ENCODE assay signal across 10 mouse cellular contexts in genomic region chr9:15880160-15880603, GRCm38 (mm10). TPM values are rescaled to one million over a fixed set of nuclear protein-coding genes. Genes with fewer than 3 reads are reported as not detected.
A peak's percentile ranks its signal among the peaks of the same experiment; 100 is the strongest.
DNase-seq lines count a peak whose midpoint lies in the region; ATAC-seq and TF ChIP-seq lines count a peak whose summit lies in the region.
"Had no signal": no experiment of that assay in that cellular context is flagged by ENCODE, and none has a peak within 500 bp of the region (broad histone marks: within the 10 kb centered on the region; RNA-seq: fewer than 3 reads in every experiment).

No protein-coding gene starts in this region.

- H3K4me3 ChIP-seq in E14TG2a.4 (replicated peaks; ENCODE audit: low read length), result no peak overlapping the region
- H3K4me3 ChIP-seq in embryonic facial prominence, embryonic 11.5 days (ENCODE audit: low read depth, low read length), result no peak overlapping the region

- H3K4me1 ChIP-seq in E14TG2a.4 (replicated peaks; ENCODE audit: low read depth, low read length), result no peaks in the 10 kb centered on the region; the same call in 1 of the 2 replicates
- H3K4me1 ChIP-seq in embryonic facial prominence, embryonic 11.5 days (ENCODE audit: control insufficient read depth, insufficient read depth, low read length), result no peaks in the 10 kb centered on the region

- ATAC-seq in embryonic facial prominence, embryonic 11.5 days (replicated peaks; ENCODE audit: insufficient number of reproducible peaks, low FRiP score, low TSS enrichment, low read depth), result no peak
- ATAC-seq in megakaryocyte-erythroid progenitor cell, adult 5-6 weeks (replicated peaks; ENCODE audit: low FRiP score, low TSS enrichment, poor library complexity, severe bottlenecking), result peak; percentile 75

- H3K9me3 ChIP-seq in E14TG2a.4 (ENCODE audit: low read length), result no peaks in the 10 kb centered on the region
- no peaks in the 10 kb centered on the region for H3K9me3 ChIP-seq in embryonic facial prominence, embryonic 11.5 days (replicated peaks; ENCODE audit: control insufficient read depth, low read length)

- H3K9ac ChIP-seq in embryonic facial prominence, embryonic 11.5 days (replicated peaks; ENCODE audit: low read length), result no peak overlapping the region

- TF ChIP-seq CTCF in E14TG2a.4 (conservative IDR thresholded peaks at IDR 0.05; ENCODE audit: low read length), result peak; percentile 79

- WGBS in embryonic facial prominence, embryonic 11.5 days, result 26% methylated on average over 3 of the region's 3 CpGs

- peak; percentile 4 to 26 for DNase-seq in heart, adult 18-20 months
- no peak for DNase-seq in heart, adult 9 months (ENCODE audit: low spot score in 2 of 2)
- DNase-seq in embryonic facial prominence, embryonic 11.5 days (ENCODE audit: low spot score), result peak; percentile 53
- peak; percentile 18 for DNase-seq in hindlimb bud, embryonic 11.5 days (ENCODE audit: extremely low spot score, low read depth, low spot score)
- no peak for DNase-seq in right cerebral cortex, adult 18-20 months
- no peak for DNase-seq in gastrocnemius, adult 18-20 months (ENCODE audit: low spot score)

- no peak overlapping the region for H3K27ac ChIP-seq in embryonic facial prominence, embryonic 11.5 days (replicated peaks; ENCODE audit: low read depth, low read length)

- H3K27me3 ChIP-seq in E14TG2a.4 (ENCODE audit: insufficient read depth, low read length), result peaks cover 15% of the 10 kb centered on the region
- no peaks in the 10 kb centered on the region for H3K27me3 ChIP-seq in embryonic facial prominence, embryonic 11.5 days (ENCODE audit: control insufficient read depth, insufficient read depth, low read length)

- H3K36me3 ChIP-seq in E14TG2a.4 (ENCODE audit: insufficient read depth, low read length), result no peaks in the 10 kb centered on the region
- no peaks in the 10 kb centered on the region for H3K36me3 ChIP-seq in embryonic facial prominence, embryonic 11.5 days (replicated peaks; ENCODE audit: control insufficient read depth, insufficient read depth, low read depth, low read length)

- no peak overlapping the region for H3K4me2 ChIP-seq in embryonic facial prominence, embryonic 11.5 days (ENCODE audit: low read depth, low read length)

RNA-seq across cellular contexts. Expression of gene Mtnr1b, which starts 5.8 kb away (rescaled TPM):
- not detected for total RNA-seq in heart, adult 18-20 months (2021)
- polyA plus RNA-seq in embryonic facial prominence, embryonic 11.5 days (2014; fragmentation: Nextera tagmentation; extraction: Ambion mirVana), result not detected in 2 replicates
- not detected in 2 replicates for total RNA-seq in megakaryocyte-erythroid progenitor cell, adult 5-6 weeks (2014; fragmentation: Nextera tagmentation)
- total RNA-seq in megakaryocyte-erythroid progenitor cell, adult 5-6 weeks (2017), result not detected in 2 replicates
- not detected for total RNA-seq in gastrocnemius, adult 18-20 months (2021)
- total RNA-seq: layer of hippocampus, postnatal 14 days had no signal
- polyA plus RNA-seq: small intestine, adult 2 months had no signal

Comparison
In these comparisons a context has a peak if more than half of its experiments do, and no peak if none do; other contexts are left out.
1. DNase-seq: peak in heart, adult 18-20 months (2 of 2), embryonic facial prominence, embryonic 11.5 days (single experiment) and hindlimb bud, embryonic 11.5 days (single experiment); none in heart, adult 9 months (0 of 2), right cerebral cortex, adult 18-20 months (single experiment) and gastrocnemius, adult 18-20 months (single experiment).